Mouse (Mus musculus): ENCODE measurements around the gene Map6.

DNA sequence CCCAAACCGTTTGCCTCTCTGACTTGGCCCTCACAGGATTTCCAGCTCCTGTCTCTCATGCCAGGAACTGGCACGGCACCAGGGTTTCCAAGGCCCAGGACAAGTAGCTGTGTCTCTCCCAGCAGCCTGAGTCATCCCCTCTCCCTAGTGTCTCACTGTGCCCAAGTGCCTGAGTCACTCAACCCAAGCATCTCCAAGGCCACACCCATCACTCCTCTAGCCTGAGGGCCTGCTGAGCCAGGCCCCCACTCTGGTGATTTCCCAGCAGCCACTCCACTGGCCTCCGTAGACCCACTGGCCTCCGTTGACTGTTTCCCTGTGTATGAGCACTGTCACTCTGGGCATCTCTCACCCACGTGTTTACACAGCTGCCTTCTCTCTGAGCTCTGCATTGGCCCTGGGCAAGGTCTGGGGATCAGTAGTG lies 37.7 kb downstream of the Map6 start:
- TF ChIP-seq POLR2A (IDR thresholded peaks at IDR 0.05; ENCODE audit: low read depth, low read length) (no peak), CTCF (IDR thresholded peaks at IDR 0.05; ENCODE audit: extremely low read depth, insufficient read depth, insufficient read length, insufficient replicate concordance) (no peak)

All from spleen, adult 2 months (tissue).